Mouse (Mus musculus) spleen, postnatal 10 days (tissue): ENCODE results near the gene Vipas39.
"Not testable (repeated sequence)": the region's sequence is repeated elsewhere in the genome, so short reads cannot be mapped to it uniquely, and the experiment has no call there.

Experiments used
- DNase-seq, 2 experiments: peaks; one replicate each; pipeline ENCODE4 v3.0.0; 2021 to 2022; ENCODE audit warnings: low spot score in 2 of 2

The Vipas39 gene

DNA sequence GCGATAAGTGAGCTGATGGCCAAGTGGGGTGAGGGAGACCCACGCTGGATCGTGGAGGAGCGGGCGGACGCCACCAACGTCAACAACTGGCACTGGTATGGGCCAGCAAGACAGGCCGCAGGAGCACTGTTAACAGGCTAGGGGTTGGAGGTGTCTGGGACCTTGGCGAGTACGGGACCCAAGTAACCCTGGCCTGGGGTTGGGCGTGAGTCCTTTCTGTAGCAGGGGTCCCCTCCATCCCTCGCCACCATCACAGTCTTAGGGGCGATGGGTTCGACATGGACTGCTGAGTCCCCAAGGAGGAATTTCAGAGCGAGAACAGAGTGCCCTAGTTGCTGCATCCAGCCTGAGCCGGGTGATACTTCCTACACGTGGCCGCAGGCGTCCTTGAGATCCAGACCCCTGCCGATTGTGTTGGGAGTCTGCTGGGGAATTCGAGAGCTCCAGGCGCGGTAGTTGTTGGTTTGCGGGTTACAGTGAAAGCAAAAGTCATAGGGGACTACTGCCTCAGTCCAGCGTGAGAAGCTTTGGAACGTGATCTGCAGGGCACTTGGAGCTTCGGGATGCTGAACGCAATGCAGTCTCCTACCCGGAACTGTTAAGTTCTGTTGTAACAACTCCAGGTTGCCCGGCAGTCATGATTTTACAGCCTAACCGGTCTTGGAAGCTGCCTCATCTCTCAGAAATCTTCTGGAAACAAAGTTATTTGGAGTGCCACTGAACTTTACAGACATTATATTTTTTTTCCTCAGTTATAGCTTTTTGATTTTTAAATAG, 959 bp upstream of the Vipas39 start:
- DNase-seq: no peak

GRCm38 (mm10) chr12:87265444-87265843, 612 bp downstream of the Vipas39 start:
- DNase-seq: no peak

DNA sequence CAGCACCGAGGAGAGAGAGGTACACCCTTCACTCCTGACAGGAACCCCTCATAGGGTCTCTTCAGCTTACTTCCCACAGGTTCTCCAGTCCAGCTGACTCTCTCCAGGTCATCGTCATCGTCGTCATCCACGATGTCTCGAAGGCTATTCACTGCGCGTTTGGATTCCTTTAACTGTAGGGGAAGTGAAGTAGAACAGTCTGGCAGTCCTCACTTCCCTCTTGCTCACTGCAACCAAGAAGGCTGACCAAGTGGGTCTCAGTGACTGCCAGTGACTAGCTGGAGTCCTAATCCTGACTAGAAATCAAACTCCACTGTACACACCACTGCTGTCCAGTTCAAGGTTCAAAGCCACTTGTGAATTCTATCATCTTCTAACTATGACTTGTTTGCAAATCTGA, 5.5 kb downstream of the Vipas39 start:
- DNase-seq: no peak

GRCm38 (mm10) chr12:87256629-87257028, 9.4 kb downstream of the Vipas39 start:
- DNase-seq: no peak

DNA sequence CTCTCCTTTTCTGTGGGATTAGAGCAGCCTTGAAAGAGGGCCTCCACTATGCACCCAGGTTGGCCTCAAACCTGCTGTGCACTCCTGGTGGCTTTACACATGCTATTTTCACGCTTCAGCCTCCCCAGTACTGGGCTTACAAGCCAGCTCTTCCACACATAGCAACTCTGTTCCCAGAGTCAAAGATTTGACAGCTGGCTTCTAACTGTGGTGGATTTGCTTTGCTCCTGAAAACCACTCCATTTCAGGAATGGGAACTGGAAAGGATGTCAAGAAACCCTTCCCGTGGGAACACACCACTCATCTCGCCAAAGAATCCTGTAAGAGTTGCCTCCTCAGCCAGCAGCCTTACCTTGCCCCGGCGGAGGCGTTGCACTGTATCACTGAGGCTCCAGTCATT, 12.2 kb downstream of the Vipas39 start:
- no peak for DNase-seq

DNA sequence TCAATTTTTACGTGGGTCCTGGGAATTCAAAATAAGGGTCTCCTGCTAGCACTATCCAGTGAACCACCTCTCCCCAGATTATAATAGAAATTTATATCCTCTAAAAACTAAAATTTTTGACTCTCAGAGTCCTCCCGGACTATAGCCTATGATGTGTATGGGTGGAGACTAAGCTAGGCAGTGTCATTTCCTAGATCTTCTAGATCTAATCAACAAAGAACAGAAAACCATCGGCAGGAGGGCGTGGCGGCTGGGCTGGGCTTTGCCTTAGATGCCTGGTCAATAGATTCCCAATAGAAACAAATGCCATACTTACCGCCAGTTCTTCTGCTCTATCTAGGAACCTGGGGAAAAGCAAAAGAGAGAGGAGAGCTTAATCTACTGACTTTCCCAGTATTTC, 15.9 kb downstream of the Vipas39 start:
- DNase-seq: no peak

- DNase-seq: no peak
Measured at GRCm38 (mm10) chr12:87238632-87239031, 27.4 kb downstream of the Vipas39 start, which contains the start of gene Noxred1. Gene Noxred1, minus strand, starts transcription at chr12:87238732.

GRCm38 (mm10) chr12:87236882-87237483, 29.1 kb downstream of the Vipas39 start:
- no peak for DNase-seq

- no peak for DNase-seq
Measured at GRCm38 (mm10) chr12:87230379-87230895, 35.6 kb downstream of the Vipas39 start.

DNA sequence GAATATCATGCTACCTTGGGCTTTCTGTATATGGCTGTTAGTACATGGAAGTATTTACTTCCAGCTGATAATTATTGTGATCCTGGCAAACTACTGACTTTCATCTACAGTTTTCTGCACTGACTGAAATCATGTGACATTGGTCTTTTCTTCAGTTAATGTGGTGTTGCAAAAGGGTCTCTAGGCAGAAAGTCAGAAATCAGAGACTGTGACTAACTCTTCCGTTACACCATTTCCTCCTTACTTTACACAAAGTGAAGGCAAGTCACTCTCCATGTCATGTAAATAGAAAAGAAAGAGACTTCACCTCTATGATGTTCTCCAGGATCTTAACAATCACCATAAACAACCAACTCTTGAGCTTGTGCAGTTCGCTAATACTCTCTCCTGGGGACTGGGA, 36.4 kb downstream of the Vipas39 start:
- DNase-seq: no peak

DNA sequence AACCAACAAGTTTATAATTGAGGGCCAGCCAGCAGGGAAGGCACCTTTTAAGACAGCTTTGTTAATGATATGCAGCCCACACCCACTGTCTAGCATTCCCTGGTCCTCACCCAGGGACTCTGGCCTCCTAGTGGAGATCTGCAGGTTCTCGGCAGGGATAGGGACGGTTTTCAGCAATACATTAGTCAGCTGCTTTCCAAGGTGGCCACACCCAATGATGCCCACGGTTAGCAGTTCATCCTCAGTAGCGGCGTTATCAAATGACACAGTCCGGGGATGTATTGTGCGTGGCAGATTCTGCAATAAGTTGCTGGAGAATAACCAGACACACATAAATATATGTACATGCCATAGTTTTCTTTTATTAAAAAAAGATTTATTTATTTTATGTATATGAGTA, 39.3 kb downstream of the Vipas39 start:
- DNase-seq: no peak

GRCm38 (mm10) chr12:87224950-87225349, 41.1 kb downstream of the Vipas39 start:
- DNase-seq: no peak

DNA sequence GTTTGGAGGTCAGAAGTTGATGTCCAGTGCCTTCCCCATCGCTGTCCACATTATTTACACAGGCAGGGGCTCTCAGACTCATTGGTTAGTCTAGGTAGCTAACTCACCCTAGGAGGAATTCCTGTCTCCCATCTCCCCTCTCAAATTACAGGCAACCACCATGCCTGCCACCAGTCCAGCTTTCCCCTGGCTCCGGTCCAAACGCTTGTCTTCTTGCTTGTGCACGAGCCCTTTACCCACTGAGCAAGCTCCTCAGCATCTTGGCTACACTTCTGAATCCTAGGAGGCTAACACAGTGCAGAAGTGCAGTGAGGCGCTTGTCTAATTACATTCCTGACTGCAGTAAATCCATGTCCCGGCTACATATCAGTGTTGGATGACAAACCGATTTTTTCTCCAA, 46.7 kb downstream of the Vipas39 start:
- DNase-seq: no peak

DNA sequence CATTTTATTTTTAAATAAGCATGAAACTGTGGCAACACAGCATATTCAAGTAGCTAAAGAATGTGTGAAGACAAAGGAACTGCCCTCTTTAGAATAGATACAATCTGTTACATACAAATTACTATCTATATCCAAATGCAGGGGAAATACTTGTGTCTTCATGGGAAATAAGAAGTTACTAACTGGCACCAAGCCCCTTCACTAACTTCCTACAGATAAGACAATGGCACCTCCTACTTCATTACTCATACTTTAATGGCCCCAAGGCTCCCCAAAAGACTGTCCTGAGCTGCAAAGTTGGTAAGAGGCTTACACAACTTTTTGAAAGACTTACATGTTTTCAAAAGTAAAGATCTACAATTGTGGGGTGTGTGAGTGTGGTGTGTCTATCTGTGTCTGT, 48.5 kb downstream of the Vipas39 start:
- no peak for DNase-seq

- DNase-seq: no peak
Measured at GRCm38 (mm10) chr12:87216053-87216452, 50.0 kb downstream of the Vipas39 start.

GRCm38 (mm10) chr12:87212844-87213606, 53.0 kb downstream of the Vipas39 start:
- DNase-seq: no peak

DNA sequence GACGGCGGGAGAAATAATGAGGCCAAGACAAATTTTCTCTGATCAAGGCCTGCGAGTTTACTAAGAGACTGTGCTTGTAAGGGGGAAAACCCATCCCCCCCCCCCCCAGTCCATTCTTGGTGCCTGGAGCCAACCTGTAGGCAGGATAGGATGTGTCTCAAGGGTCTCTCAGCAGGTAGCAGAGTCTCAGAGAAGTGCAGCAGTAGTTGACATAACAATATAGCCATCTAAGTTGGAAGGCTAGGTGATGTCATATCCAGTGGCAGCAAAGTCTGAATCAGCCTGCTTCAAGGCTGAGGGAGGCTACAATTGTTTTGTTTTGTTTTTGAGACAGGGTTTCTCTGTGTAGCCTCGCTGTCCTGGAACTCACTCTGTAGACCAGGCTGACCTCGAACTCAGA, 60.3 kb downstream of the Vipas39 start:
- not testable (repeated sequence) for DNase-seq

DNA sequence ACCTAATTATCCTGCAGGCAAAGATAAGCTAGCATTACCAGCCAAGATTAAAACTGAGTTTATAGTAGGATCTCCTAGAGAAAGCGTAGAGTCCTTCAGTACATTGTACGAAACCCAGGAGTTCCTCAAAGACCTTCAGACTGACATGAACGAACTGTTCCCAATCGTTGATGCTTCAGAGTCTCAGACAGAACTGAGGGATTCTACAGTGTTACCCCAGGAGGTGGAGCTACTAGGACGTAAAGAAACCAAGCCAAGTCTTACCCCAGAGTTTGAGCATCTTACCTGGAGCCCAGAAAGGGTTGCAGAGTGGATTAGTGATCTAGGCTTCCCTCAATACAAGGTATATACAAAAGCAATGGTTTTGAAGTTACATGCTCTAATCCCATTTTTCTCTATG, 64.4 kb downstream of the Vipas39 start:
- no peak for DNase-seq

- DNase-seq: peak; percentile 63 to 82
Measured at GRCm38 (mm10) chr12:87199973-87200586, 66.0 kb downstream of the Vipas39 start, which contains the start of gene Tmed8. Gene Tmed8, minus strand, starts transcription at chr12:87200454.

DNA sequence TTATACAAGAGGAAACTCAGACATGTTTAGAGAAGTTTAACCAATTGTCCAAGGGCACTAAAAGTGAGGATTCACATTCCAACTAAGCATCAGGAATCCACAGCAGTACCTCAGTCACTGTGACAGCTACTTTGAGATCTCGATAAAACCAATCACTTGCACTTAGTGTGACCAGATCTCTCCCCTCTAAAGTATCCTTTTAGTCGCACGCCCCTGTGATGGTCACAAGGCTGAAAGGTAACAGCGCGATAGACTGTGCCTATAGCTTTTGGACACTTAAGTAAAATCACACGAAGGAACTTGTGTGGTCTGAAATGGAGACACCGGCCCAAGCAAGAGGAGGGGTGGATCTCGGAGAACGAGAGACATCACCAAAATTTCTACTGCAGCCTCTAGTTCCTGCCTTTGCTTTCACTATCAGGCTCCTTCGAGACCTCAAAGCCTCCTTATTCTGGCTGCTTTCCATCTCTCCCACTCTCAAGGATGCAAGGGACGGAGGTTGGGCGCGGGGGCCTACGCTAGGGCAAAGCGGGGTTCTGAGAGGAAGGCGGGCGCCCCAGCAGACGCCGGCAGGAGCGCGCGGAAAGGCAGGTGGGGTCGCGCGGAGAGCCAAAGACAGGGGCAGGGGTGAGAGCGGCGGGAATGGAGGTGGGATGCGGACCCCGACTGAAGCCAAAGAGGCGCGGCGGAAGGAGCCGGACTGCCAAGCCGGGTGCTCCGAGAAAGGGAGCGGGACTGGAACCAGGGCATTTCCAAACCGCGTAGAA, 66.7 kb downstream of the Vipas39 start, which contains the start of gene Samd15:
Gene Samd15, plus strand, starts transcription at position 518 of the 767 bp plus-strand sequence.
- peak; percentile 39 to 54 for DNase-seq

GRCm38 (mm10) chr12:87198792-87199191, 67.3 kb downstream of the Vipas39 start:
- no peak for DNase-seq
